Mouse (Mus musculus): ENCODE results near the gene Orai3. TPM values are rescaled to one million over a fixed set of nuclear protein-coding genes. Genes with fewer than 3 reads are reported as not detected.

Gene Orai3
- total and polyA plus RNA-seq, 2 experiments: 10.2 to 21.1 TPM

DNA sequence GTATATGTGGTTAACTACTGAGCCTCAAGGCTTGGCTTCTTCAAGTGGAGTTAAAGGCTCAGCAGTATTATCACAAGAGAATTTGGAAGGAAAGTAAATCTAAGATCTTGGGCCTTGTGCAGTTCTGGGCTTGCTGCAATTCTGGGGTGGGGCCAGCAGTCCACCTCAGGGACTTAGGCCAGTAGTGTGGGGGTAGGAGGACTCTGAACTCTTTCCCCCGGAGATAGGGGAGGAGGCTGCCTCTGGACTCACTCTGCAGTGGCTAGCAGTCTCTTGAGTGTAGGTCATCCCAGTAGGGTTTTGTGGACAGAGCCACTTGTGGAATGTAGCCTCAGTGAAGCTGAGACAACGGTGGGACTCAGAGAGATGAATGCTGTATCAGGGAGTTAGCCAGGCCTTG is 3.9 kb upstream of the Orai3 start:
- Histone ChIP-seq H3K9ac (ENCODE audit: low read depth, low read length) (no peak overlapping the region), H3K4me1 (ENCODE audit: control insufficient read depth, insufficient read depth, low read length) (peaks cover 5% of the 10 kb centered on the region), H3K79me2 (ENCODE audit: control insufficient read depth, insufficient read depth, low read length) (no peaks in the 10 kb centered on the region; the same call in 1 of the 2 replicates), H3K27me3 (ENCODE audit: control insufficient read depth, insufficient read depth, low read length) (no peaks in the 10 kb centered on the region), H3K4me3 (ENCODE audit: insufficient read depth, low read depth, low read length) (no peak overlapping the region), H3K27ac (replicated peaks; ENCODE audit: insufficient read depth, low read depth, low read length) (no peak overlapping the region), H3K36me3 (ENCODE audit: control insufficient read depth, insufficient read depth, low read length) (peaks cover 5% of the 10 kb centered on the region; the same call in 1 of the 2 replicates)
- no peak for DNase-seq (ENCODE audit: extremely low read depth, low read depth, low spot score)
- WGBS: 34% methylated on average over 2 of the region's 2 CpGs
- no peak for TF ChIP-seq POLR2A (IDR thresholded peaks at IDR 0.05; ENCODE audit: extremely low read depth, insufficient read depth, low read length)
- TF ChIP-seq CTCF (IDR thresholded peaks at IDR 0.05; ENCODE audit: low read depth, low read length): no peak

DNA sequence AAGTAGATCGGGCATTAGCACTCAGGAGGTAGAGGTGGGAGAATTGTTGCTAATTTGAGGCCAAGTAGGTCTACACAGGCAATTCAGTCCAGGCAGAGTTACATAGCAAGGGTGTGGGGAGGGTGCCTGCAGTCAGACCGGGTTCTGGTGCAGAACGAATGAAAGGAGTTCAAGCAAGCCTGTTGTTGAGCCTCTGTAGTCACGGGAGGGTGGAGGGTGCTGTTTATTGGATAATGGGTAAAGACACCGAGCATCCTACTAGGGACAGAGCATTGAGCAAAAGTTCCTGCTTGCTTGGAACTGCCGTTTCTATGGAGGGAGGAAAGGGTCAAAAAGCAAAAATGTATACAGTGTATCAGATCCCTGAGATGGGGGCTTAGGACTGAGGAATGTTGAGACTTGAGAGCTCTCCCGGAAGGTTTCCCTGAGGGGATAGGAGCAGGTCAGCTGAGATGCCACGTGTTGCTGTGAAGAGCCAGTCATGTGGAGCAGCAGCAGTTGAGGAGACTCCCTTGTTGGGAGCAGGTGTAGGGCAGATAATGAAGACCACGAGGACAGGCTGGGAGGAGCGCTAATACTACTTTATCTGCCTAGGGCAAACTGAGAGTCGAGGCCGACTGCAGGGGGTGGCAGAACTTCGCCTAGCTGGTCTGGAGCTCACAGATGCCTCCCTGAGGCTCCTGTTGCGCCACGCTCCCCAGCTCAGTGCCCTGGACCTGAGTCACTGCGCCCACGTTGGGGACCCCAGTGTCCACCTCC is 2.6 kb upstream of the Orai3 start:
- H3K27me3 ChIP-seq (ENCODE audit: control insufficient read depth, insufficient read depth, low read length): no peaks in the 10 kb centered on the region
- no peak for TF ChIP-seq CTCF (IDR thresholded peaks at IDR 0.05; ENCODE audit: low read depth, low read length)
- TF ChIP-seq POLR2A (IDR thresholded peaks at IDR 0.05; ENCODE audit: extremely low read depth, insufficient read depth, low read length): no peak
- no peak overlapping the region for H3K4me3 ChIP-seq (ENCODE audit: insufficient read depth, low read depth, low read length)
- no peak for DNase-seq (ENCODE audit: extremely low read depth, low read depth, low spot score)
- H3K27ac ChIP-seq (replicated peaks; ENCODE audit: insufficient read depth, low read depth, low read length): no peak overlapping the region
- H3K4me1 ChIP-seq (ENCODE audit: control insufficient read depth, insufficient read depth, low read length): peaks cover 10% of the 10 kb centered on the region
- H3K36me3 ChIP-seq (ENCODE audit: control insufficient read depth, insufficient read depth, low read length): peaks cover 5% of the 10 kb centered on the region; the same call in 1 of the 2 replicates
- H3K9ac ChIP-seq (ENCODE audit: low read depth, low read length): no peak overlapping the region
- H3K79me2 ChIP-seq (ENCODE audit: control insufficient read depth, insufficient read depth, low read length): no peaks in the 10 kb centered on the region; the same call in 1 of the 2 replicates
- WGBS: 83% methylated on average over 17 of the region's 17 CpGs

DNA sequence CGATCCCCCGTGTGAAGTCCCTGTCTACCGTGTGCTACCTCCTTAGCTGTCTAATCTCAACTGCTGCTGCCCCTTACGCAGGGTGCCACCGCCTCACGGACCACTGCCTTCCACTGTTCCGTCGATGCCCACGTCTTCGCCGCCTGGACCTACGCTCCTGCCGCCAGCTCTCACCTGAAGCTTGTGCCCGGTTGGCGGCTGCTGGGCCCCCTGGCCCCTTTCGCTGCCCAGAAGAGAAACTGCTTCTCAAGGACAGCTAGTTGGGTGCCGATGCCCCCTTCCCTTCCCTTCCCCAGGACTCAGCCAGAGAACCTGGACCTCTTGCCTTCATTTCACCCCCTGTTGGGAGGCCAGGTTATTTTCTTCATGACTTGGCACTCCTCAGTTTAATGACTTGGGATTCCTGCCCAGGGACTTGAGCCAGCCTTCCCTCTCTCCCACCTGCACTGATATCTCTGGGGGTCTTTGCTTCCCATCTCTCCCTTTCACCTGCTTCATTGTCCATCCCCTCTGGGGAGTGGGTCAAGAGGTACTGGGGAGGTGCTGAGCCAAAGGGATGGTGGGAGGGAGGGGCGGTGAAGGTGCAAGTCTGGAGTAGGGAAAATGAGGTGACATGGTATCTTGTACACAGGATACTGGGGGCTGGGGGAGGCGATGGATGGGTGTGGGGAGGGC is 1.8 kb upstream of the Orai3 start:
- Histone ChIP-seq H3K36me3 (ENCODE audit: control insufficient read depth, insufficient read depth, low read length) (peaks cover 5% of the 10 kb centered on the region; the same call in 1 of the 2 replicates), H3K79me2 (ENCODE audit: control insufficient read depth, insufficient read depth, low read length) (no peaks in the 10 kb centered on the region; the same call in 1 of the 2 replicates), H3K27ac (replicated peaks; ENCODE audit: insufficient read depth, low read depth, low read length) (no peak overlapping the region), H3K4me1 (ENCODE audit: control insufficient read depth, insufficient read depth, low read length) (peaks cover 10% of the 10 kb centered on the region), H3K4me3 (ENCODE audit: insufficient read depth, low read depth, low read length) (no peak overlapping the region), H3K27me3 (ENCODE audit: control insufficient read depth, insufficient read depth, low read length) (no peaks in the 10 kb centered on the region), H3K9ac (ENCODE audit: low read depth, low read length) (no peak overlapping the region)
- 96% methylated on average over 19 of the region's 19 CpGs for WGBS
- TF ChIP-seq CTCF (IDR thresholded peaks at IDR 0.05; ENCODE audit: low read depth, low read length): no peak
- TF ChIP-seq POLR2A (IDR thresholded peaks at IDR 0.05; ENCODE audit: extremely low read depth, insufficient read depth, low read length): no peak
- no peak for DNase-seq (ENCODE audit: extremely low read depth, low read depth, low spot score)

DNA sequence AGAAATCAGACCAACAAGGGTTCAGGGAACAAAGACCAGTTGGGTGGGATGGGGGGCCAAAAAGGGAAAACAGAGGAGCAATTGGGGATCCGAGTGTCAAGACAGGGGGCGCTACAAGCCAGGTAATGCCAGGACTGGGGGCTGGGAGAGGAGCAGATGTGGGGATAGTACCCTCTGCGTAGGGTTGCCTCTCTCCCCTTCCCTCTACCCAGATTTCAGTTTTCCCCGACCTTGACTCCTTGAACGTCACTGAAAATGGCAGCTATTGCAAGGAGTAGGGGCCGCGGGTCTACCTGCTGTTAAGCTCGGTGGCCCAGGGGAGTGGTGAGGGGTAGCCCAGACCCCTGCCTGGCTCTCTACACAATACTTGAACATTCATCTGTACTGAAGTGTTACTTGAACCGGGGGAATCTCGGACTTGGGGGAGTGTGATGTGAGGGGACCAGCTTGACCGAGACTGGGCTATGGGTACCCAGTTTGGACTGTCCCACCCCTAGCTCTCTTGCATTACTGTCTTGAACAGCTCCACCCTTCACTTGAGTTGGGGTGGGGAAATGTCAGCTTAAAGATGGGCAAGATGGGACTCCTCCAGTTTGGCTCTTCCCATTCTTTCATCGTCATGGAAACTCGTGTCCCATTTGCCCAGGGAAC is 1.1 kb upstream of the Orai3 start:
- H3K4me3 ChIP-seq (ENCODE audit: insufficient read depth, low read depth, low read length): no peak overlapping the region
- DNase-seq (ENCODE audit: extremely low read depth, low read depth, low spot score): no peak

DNA sequence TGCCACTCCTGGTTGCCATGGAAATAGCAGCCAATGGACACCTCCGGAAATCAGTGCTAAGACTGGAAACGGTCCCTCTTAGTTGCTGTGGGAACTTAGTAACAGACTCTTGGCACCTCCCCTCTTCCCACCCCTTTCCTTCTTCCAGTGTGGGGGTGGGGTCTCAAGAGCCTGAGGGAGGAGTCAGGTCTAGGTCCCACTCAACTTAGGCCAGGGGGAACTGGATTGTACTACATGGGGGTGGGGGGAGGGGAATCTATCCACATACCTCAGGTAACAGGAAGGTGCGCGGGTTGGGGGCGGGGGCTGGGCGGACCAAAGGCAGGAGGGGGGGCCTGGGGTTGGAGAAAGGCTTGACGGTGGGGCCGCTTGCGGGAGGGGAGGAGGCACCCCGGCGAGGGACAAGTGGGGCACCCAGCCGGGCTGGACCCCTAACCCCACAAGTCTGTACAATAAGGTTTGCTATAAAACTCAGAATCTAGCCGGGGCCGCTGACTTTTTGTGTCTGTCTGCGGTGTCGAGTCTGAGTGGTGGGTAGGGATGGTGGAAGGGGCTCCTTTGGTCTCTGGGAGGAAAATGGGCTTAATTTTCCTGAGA is 520 bp upstream of the Orai3 start:
- TF ChIP-seq POLR2A (IDR thresholded peaks at IDR 0.05; ENCODE audit: extremely low read depth, insufficient read depth, low read length) (no peak), CTCF (IDR thresholded peaks at IDR 0.05; ENCODE audit: low read depth, low read length) (no peak)
- WGBS: 1% methylated on average over 16 of the region's 16 CpGs
- Histone ChIP-seq H3K9ac (ENCODE audit: low read depth, low read length) (peak overlapping the region; percentile 63), H3K27me3 (ENCODE audit: control insufficient read depth, insufficient read depth, low read length) (no peaks in the 10 kb centered on the region), H3K27ac (replicated peaks; ENCODE audit: insufficient read depth, low read depth, low read length) (peak overlapping the region; percentile 84), H3K4me3 (ENCODE audit: insufficient read depth, low read depth, low read length) (peak overlapping the region; percentile 96), H3K36me3 (ENCODE audit: control insufficient read depth, insufficient read depth, low read length) (no peaks in the 10 kb centered on the region), H3K79me2 (ENCODE audit: control insufficient read depth, insufficient read depth, low read length) (no peaks in the 10 kb centered on the region; the same call in 1 of the 2 replicates), H3K4me1 (ENCODE audit: control insufficient read depth, insufficient read depth, low read length) (peaks cover 12% of the 10 kb centered on the region)
- peak; percentile 98 for DNase-seq (ENCODE audit: extremely low read depth, low read depth, low spot score)

More for the DNA sequence above, 1.1 kb upstream of the Orai3 start:
- H3K9ac ChIP-seq (ENCODE audit: low read depth, low read length): no peak overlapping the region
- TF ChIP-seq POLR2A (IDR thresholded peaks at IDR 0.05; ENCODE audit: extremely low read depth, insufficient read depth, low read length) (no peak), CTCF (IDR thresholded peaks at IDR 0.05; ENCODE audit: low read depth, low read length) (peak; percentile 50)
- H3K27ac ChIP-seq (replicated peaks; ENCODE audit: insufficient read depth, low read depth, low read length): no peak overlapping the region
- no peaks in the 10 kb centered on the region; the same call in 1 of the 2 replicates for H3K79me2 ChIP-seq (ENCODE audit: control insufficient read depth, insufficient read depth, low read length)
- WGBS: 66% methylated on average over 13 of the region's 13 CpGs
- H3K4me1 ChIP-seq (ENCODE audit: control insufficient read depth, insufficient read depth, low read length): peaks cover 10% of the 10 kb centered on the region
- H3K27me3 ChIP-seq (ENCODE audit: control insufficient read depth, insufficient read depth, low read length): no peaks in the 10 kb centered on the region
- peaks cover 1% of the 10 kb centered on the region; the same call in 1 of the 2 replicates for H3K36me3 ChIP-seq (ENCODE audit: control insufficient read depth, insufficient read depth, low read length)
